Mouse (Mus musculus) limb, embryonic 11.5 days (tissue): Measurements from ENCODE around the gene Fbxo39. TPM values are rescaled to one million over a fixed set of nuclear protein-coding genes. Genes with fewer than 3 reads are reported as not detected.

Experiments used
- ATAC-seq: fragments of 200-750 bp; cut with Nextera tagmentation; 2 replicates; pipeline ENCODE4 v1.8.0; 2017; ENCODE audit warnings: low read depth; ENCODE audit not compliant: insufficient number of reproducible peaks, low FRiP score, low TSS enrichment
- DNase-seq: peaks from one replicate; pipeline ENCODE4 v3.0.0-alpha.2; 2015; ENCODE audit warnings: low spot score
- H3K27ac ChIP-seq: fragments of 300-500 bp; sonication (generic); replicated peaks from 2 replicates; pipeline ENCODE4 v1.5.1; 2014; ENCODE audit warnings: low read depth, mild to moderate bottlenecking, low read length
- H3K27me3 ChIP-seq: fragments of 300-500 bp; sonication (generic); 2 replicates; pipeline ENCODE4 v1.6.1; 2014; ENCODE audit warnings: mild to moderate bottlenecking, low read length, mixed read lengths; ENCODE audit not compliant: control insufficient read depth, insufficient read depth
- H3K36me3 ChIP-seq: fragments of 300-500 bp; sonication (generic); 2 replicates; pipeline ENCODE4 v1.6.1; 2014; ENCODE audit warnings: mild to moderate bottlenecking, low read length, moderate library complexity, mixed read lengths; ENCODE audit not compliant: control insufficient read depth, insufficient read depth
- H3K4me1 ChIP-seq: fragments of 300-500 bp; sonication (generic); 2 replicates; pipeline ENCODE4 v1.6.1; 2014; ENCODE audit warnings: low read length, mixed read lengths; ENCODE audit not compliant: control insufficient read depth, insufficient read depth
- H3K4me2 ChIP-seq: fragments of 300-500 bp; sonication (generic); 2 replicates; pipeline ENCODE4 v1.6.1; 2014; ENCODE audit warnings: low read depth, mild to moderate bottlenecking, moderate library complexity; ENCODE audit not compliant: severe bottlenecking
- H3K4me3 ChIP-seq: fragments of 300-500 bp; sonication (generic); 2 replicates; pipeline ENCODE4 v1.5.1; 2014; ENCODE audit warnings: low read depth, low read length
- H3K9ac ChIP-seq: fragments of 300-500 bp; sonication (generic); 2 replicates; pipeline ENCODE4 v1.6.1; 2014; ENCODE audit warnings: mild to moderate bottlenecking, low read length
- H3K9me3 ChIP-seq: fragments of 300-500 bp; sonication (generic); 2 replicates; pipeline ENCODE4 v1.6.1; 2016; ENCODE audit warnings: low read length; ENCODE audit not compliant: control insufficient read depth
- WGBS: fragments of 180-500 bp; shearing (Covaris S2); extraction: QIAGEN DNeasy Blood & Tissue Kit; methylation state at CpG from one replicate; pipeline ENCODE4 v1.1.7; 2014; 5-methylcytosine and 5-hydroxymethylcytosine counted together
- polyA plus RNA-seq: library from polyadenylated mRNA; unstranded; fragments of >200 nt; fragmentation: Nextera tagmentation; extraction: Ambion mirVana; gene quantifications from 2 replicates; pipeline ENCODE4 v1.2.1, GENCODE M21; 2014

Fbxo39 gene
- polyA plus RNA-seq, 1 experiment from 2014 or later: not detected

- WGBS: 51% methylated on average over 6 of the region's 6 CpGs
- Histone ChIP-seq H3K4me1 (no peaks in the 10 kb centered on the region), H3K4me3 (no peak within 1 kb of the TSS), H3K27ac (no peak within 1 kb of the TSS), H3K9ac (no peak within 1 kb of the TSS), H3K27me3 (no peaks in the 10 kb centered on the region), H3K4me2 (no peak within 1 kb of the TSS), H3K36me3 (no peaks in the 10 kb centered on the region), H3K9me3 (no peaks in the 10 kb centered on the region)
- DNase-seq (no peak), ATAC-seq (no peak)
Observed at GRCm38 (mm10) chr11:72301334-72301733, 12.9 kb upstream of the Fbxo39 start, which contains the start of gene Xaf1. Gene Xaf1 (plus strand): TSS chr11:72301629.

- Histone ChIP-seq H3K9ac (no peak overlapping the region), H3K4me2 (no peak overlapping the region), H3K27me3 (no peaks in the 10 kb centered on the region), H3K27ac (no peak overlapping the region), H3K4me1 (no peaks in the 10 kb centered on the region), H3K4me3 (no peak overlapping the region), H3K36me3 (no peaks in the 10 kb centered on the region), H3K9me3 (no peaks in the 10 kb centered on the region)
- DNase-seq: no peak
- ATAC-seq: no peak
- WGBS: 87% methylated on average over 7 of the region's 7 CpGs
Observed at GRCm38 (mm10) chr11:72302230-72302629, 12.0 kb upstream of the Fbxo39 start.

GRCm38 (mm10) chr11:72307461-72307860 is 6.8 kb upstream of the Fbxo39 start:
- Histone ChIP-seq H3K4me1 (no peaks in the 10 kb centered on the region), H3K9ac (no peak overlapping the region), H3K36me3 (no peaks in the 10 kb centered on the region), H3K27ac (no peak overlapping the region), H3K4me2 (no peak overlapping the region), H3K4me3 (no peak overlapping the region), H3K27me3 (no peaks in the 10 kb centered on the region), H3K9me3 (no peaks in the 10 kb centered on the region)
- WGBS: 89% methylated on average over 5 of the region's 5 CpGs
- DNase-seq: no peak
- no peak for ATAC-seq

- no peaks in the 10 kb centered on the region for H3K4me1 ChIP-seq
- H3K4me3 ChIP-seq: no peak overlapping the region
- no peaks in the 10 kb centered on the region for H3K36me3 ChIP-seq
- 54% methylated on average over 2 of the region's 2 CpGs for WGBS
- no peak overlapping the region for H3K27ac ChIP-seq
- DNase-seq: no peak
- H3K27me3 ChIP-seq: peaks cover 7% of the 10 kb centered on the region
- ATAC-seq: no peak
- H3K9ac ChIP-seq: no peak overlapping the region
- no peaks in the 10 kb centered on the region for H3K9me3 ChIP-seq
- H3K4me2 ChIP-seq: no peak overlapping the region
Observed at GRCm38 (mm10) chr11:72308982-72309381, 5.3 kb upstream of the Fbxo39 start.

GRCm38 (mm10) chr11:72310491-72310890 is 3.8 kb upstream of the Fbxo39 start:
- WGBS: 85% methylated on average over 4 of the region's 4 CpGs
- no peaks in the 10 kb centered on the region for H3K36me3 ChIP-seq
- DNase-seq (no peak), ATAC-seq (no peak)
- H3K27me3 ChIP-seq: peaks cover 20% of the 10 kb centered on the region
- H3K9me3 ChIP-seq: no peaks in the 10 kb centered on the region
- H3K4me1 ChIP-seq: no peaks in the 10 kb centered on the region
- no peak overlapping the region for H3K27ac ChIP-seq
- H3K9ac ChIP-seq: no peak overlapping the region
- H3K4me3 ChIP-seq: no peak overlapping the region
- H3K4me2 ChIP-seq: no peak overlapping the region

GRCm38 (mm10) chr11:72311355-72312001 is 2.8 kb upstream of the Fbxo39 start:
- no peaks in the 10 kb centered on the region for H3K4me1 ChIP-seq
- no peak overlapping the region for H3K4me2 ChIP-seq
- no peak for DNase-seq
- no peak for ATAC-seq
- no peak overlapping the region for H3K4me3 ChIP-seq
- H3K36me3 ChIP-seq: no peaks in the 10 kb centered on the region
- no peak overlapping the region for H3K9ac ChIP-seq
- peaks cover 20% of the 10 kb centered on the region for H3K27me3 ChIP-seq
- no peaks in the 10 kb centered on the region for H3K9me3 ChIP-seq
- WGBS: 84% methylated on average over 10 of the region's 10 CpGs
- H3K27ac ChIP-seq: no peak overlapping the region

GRCm38 (mm10) chr11:72318026-72318425 is 3.8 kb downstream of the Fbxo39 start:
- 83% methylated on average over 5 of the region's 5 CpGs for WGBS
- no peaks in the 10 kb centered on the region for H3K9me3 ChIP-seq
- H3K27me3 ChIP-seq: peaks cover 20% of the 10 kb centered on the region

GRCm38 (mm10) chr11:72324431-72324830 is 10.2 kb downstream of the Fbxo39 start:
- no peak for DNase-seq
- Histone ChIP-seq H3K4me1 (no peaks in the 10 kb centered on the region), H3K9me3 (no peaks in the 10 kb centered on the region), H3K27me3 (no peaks in the 10 kb centered on the region), H3K4me3 (no peak overlapping the region), H3K36me3 (no peaks in the 10 kb centered on the region), H3K27ac (no peak overlapping the region), H3K4me2 (no peak overlapping the region), H3K9ac (no peak overlapping the region)
- 77% methylated on average over 3 of the region's 3 CpGs for WGBS
- no peak for ATAC-seq

More at GRCm38 (mm10) chr11:72318026-72318425, 3.8 kb downstream of the Fbxo39 start:
- Histone ChIP-seq H3K4me1 (no peaks in the 10 kb centered on the region), H3K36me3 (no peaks in the 10 kb centered on the region), H3K9ac (no peak overlapping the region), H3K4me2 (no peak overlapping the region), H3K27ac (no peak overlapping the region), H3K4me3 (no peak overlapping the region)
- DNase-seq (no peak), ATAC-seq (no peak)

- H3K4me2 ChIP-seq: no peak overlapping the region
- ATAC-seq (no peak), DNase-seq (no peak)
- no peaks in the 10 kb centered on the region for H3K36me3 ChIP-seq
- no peak overlapping the region for H3K9ac ChIP-seq
- H3K27me3 ChIP-seq: no peaks in the 10 kb centered on the region
- H3K4me1 ChIP-seq: no peaks in the 10 kb centered on the region
- WGBS: 90% methylated on average over 4 of the region's 4 CpGs
- no peak overlapping the region for H3K27ac ChIP-seq
- no peaks in the 10 kb centered on the region for H3K9me3 ChIP-seq
- H3K4me3 ChIP-seq: no peak overlapping the region
Observed at GRCm38 (mm10) chr11:72325701-72326100, 11.5 kb downstream of the Fbxo39 start.
